Mouse (Mus musculus): ENCODE measurements around the gene Dnmt3c.

DNA sequence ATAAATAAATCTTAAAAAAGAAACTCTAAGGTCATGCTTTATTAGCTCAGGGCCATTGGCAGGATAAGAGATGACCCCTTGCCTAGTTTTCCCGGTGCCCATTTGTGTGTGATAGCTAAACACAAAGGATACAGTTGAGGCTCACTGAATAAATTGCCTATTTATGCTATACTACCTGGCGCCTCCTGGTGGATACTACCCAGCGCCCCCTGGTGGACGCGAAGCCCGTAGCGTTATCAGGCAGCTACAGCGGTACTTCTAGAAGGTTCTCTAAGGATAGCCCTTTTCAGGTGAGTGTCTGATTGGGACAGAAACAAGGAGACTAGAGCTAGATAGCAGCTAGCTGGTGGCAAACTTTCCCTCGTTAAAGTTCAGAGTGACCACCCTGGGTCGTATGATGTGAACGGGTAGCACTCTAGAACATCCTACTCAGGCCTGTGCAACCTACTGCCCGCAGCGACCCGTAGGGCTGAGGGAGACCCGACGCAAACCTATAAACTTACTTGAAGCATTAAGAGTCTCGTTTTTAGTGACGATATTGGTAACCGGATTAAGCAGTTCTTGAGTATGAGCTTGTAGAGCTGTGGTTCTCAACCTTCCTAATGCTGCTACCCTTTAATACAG lies 1.9 kb upstream of the Dnmt3c start:
- TF ChIP-seq CTCF (IDR thresholded peaks at IDR 0.05; ENCODE audit: extremely low read depth, insufficient read depth, insufficient read length, insufficient replicate concordance): peak; percentile 81; the same call in 1 of the 2 replicates
- no peak for TF ChIP-seq POLR2A (IDR thresholded peaks at IDR 0.05; ENCODE audit: low read depth, low read length)

All from spleen, adult 2 months (tissue).